Mouse (Mus musculus) heart, postnatal 10 days (tissue): ENCODE data around the gene Ephb4. TPM values are rescaled to one million over a fixed set of nuclear protein-coding genes. Genes with fewer than 3 reads are reported as not detected.

ENCODE experiments used
- DNase-seq, 2 experiments: peaks; one replicate each; pipeline ENCODE4 v3.0.0; 2021
- intact Hi-C: fragments of 180-260 bp; cut with DNase I; formaldehyde crosslinking; loops from one replicate; pipeline ENCODE4 v1.15.1; 2025
- total RNA-seq, 2 experiments: library from RNA; stranded (reverse); gene quantifications; 2 replicates each; pipeline ENCODE4 v1.2.3; 2021

Gene Ephb4
- total RNA-seq, 2 experiments from 2014 or later: 103 to 111 TPM

DNA sequence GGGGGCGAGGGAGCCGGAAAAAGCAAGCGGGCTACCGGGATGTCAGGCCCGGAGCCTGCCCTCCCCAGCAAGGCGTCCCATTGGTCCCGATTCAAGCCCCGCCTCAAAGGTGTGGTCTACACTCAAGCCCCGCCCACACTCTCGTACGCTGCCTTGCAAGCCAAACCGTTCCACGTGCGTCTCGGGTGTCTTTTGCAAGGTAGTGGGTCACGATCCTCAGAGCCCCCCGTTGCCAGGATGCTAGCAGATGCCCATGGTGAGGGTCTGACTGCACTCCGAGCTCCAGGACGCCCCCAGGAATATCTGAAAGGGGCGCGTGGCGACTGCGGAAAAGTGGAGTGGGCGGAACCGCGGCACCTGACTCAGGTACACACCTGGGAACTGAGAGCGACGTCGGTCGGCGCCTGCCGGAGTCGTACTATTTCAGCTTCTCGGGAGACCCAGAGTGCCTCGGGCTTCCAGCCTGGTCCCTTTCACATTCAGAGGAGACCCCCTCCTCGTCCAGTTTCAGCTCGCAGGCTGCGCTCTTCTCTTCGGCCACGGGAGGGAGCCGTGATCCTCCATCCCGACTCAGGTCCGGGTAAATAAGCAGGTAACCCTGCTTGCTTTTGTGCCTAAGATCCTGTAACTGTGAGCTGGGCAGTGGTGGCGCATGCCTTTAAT, 16.3 kb upstream of the Ephb4 start, which contains the start of gene Slc12a9:
TSS of gene Slc12a9 (minus strand) at position 86 of the 663 bp plus-strand sequence.
- intact Hi-C loops: loop anchor here (2.0 to 5.0 kb wide), 2 partner anchors 43 to 169 kb away; partner anchors contain the start of gene Pop7
- DNase-seq: peak; percentile 93 to 97

DNA sequence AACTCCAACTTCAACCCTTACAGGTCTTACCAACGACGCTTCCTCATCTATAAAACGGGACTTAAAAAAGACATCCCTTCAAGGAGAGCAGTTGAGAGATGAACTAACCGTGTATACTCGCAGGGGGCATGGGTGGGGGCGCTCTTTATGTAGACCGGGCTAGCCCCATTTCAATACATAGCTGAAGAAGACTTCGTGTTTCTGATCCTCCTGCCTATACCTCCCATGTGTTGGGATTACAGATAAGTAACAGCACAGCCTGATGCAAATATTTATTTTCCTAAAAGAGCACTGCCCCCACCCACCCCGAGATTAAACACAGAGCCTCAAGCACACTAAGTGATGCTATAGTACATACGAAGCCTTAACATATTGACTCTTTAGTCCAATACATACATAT, 15.6 kb upstream of the Ephb4 start:
- DNase-seq: no peak
- intact Hi-C loops: loop anchor here (2.0 to 5.0 kb wide), 2 partner anchors 42 to 168 kb away; partner anchors contain the start of gene Pop7

DNA sequence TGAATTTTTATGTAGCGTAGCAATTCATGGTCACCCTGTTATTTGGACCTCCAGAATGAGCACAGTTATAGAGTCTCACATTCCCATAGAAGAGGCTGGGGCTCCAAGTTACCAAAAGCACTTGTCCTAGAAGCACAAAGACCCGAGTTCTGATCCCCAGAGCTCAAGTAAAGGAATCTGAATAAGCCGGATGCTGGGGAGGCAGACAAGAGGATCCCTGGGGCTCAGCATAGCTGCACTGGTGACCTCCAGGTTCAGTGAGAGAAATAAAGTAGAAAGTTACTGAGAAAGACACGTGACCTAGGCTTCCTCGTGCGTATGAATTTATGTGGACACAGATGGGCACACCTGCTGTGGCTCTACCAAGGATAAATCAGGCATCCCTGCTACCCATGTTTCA, 14.8 kb upstream of the Ephb4 start:
- intact Hi-C loops: loop anchor here (2.0 to 5.0 kb wide), 2 partner anchors 42 to 197 kb away; partner anchors contain the start of genes Epo and Gnb2
- no peak for DNase-seq

DNA sequence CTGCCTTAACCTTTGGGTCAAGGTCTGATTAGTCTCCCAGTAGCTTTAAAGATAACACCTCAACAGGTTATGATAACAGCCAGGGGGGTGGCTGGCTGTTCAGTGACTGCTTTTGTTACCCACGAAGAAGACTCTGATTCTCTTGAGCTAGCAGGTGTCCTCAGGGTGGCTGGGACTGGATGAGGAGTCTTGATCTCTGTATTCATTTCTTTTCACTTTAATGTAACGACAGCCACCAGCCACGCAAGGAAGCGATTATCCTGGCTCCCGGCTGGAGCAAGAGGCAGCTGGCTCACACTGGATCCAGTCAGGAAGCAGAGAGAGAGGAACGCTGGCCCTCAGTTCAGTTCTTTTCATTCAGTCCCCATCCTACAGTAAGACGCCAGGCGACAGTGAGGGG, 12.7 kb upstream of the Ephb4 start:
- no peak for DNase-seq
- intact Hi-C loops: loop anchor here (5.0 kb wide), 1 partner anchor 195 kb away; the partner anchor contains the start of genes Epo and Gnb2

DNA sequence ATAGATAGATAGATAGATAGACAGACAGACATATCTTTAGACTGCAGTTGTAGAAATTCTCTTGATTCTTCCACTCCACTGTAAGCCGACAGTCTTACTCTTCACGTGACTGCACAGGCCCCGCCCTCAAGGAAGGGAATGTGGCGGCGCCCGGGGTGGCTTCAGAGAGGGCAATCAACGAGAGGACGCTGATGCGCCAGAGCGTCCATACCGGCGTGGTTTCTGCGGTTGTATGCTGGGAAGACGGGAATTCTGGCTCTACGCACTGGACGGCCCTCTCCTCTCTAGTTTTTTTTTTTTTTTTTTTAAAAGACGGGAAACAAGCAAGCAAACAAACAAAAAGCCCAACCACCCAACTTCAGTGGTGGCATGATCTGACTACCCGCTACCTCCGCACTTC, 11.7 kb upstream of the Ephb4 start:
- intact Hi-C loops: loop anchor here (2.0 to 5.0 kb wide), 2 partner anchors 15 to 194 kb away; partner anchors contain the start of genes Epo and Gnb2
- DNase-seq: peak; percentile 92 to 93

DNA sequence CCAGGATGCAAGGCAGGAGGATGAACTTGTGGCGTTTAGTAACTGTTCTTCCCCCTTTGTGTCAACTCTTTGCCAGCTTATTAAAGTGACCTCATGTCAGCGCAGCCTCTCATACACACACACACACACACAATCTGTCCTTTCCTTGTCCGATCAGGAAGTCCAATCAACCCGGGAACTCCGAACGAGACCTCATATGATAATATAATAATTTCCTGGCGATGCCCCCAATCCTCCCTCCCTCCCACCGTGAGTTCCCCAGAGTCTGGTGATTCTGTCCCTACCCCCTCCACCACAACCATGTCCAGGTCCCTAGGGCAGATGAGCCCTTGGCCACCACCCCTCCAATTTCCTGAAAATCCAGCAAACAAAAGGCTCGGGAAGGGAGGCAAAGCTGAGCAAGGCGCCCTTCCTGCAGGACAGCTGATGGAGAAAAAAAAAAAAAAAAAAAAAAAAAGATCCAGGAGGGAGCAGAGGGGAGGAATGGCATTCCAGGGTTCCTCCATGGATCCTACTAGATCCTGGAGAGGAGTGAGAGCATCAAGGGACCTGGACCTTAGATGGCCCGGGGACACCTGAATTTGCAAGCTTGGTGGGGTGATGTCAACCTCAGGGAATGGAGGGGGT, 11.1 kb upstream of the Ephb4 start:
- intact Hi-C loops: loop anchor here (1.0 to 5.0 kb wide), 3 partner anchors 10 to 194 kb away; partner anchors contain the start of genes Epo and Gnb2
- peak; percentile 78 to 83 for DNase-seq

DNA sequence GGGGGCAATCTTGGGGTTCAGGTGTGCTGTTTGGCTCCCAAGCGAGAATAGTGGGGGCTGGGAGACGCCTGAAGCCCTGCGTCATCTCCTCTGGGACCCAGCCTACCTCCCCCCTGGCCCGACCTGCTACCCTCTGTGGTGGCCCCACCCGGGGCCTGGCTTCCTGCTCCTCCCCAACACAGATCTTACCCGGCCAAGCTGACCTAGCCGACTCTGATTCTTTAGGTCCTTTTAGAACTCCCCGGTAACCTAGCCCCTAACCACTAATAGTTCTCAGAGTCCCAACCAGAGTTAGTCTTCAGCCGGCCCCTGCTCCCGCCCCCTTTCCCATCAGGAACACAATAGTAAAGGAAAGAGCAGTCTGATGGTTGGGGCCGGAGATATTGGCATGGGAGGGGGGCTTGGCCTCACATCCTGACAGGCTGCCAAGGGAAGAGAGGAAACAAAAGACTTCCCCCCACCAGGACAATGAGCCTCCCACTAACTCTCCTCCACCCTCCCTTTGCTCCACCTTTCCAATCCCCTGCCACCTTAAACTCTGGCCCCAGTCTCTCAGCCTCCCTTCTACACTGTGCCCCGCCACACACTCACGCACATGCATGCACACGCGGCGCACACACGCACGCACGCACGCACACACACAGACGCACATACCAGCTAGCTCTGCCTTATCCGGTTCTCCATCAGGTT, 10.5 kb upstream of the Ephb4 start:
- peak; percentile 68 to 75 for DNase-seq
- intact Hi-C loops: loop anchor here (1.0 to 5.0 kb wide), 3 partner anchors 9 to 193 kb away; partner anchors contain the start of genes Epo and Gnb2

DNA sequence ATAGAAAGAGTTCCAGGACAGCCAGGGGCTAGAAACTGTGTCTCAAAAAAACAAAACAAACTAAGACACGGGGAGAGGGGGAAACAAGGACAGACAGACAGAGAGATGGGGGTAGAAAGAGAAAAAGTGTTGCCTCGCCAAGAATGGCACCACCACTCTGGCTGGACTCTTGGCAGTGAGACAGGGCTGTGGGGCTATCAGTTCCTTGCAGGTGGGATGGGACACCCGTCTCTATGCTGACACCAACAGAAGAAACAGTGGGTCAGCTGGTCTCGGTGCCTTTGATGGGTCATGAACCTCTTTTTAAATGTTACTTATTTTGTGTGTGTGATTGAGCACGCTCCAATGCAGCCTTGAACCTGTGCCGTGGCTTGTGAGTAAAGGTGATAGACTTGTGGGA, 9.7 kb upstream of the Ephb4 start:
- intact Hi-C loops: no loop called here
- DNase-seq: no peak

DNA sequence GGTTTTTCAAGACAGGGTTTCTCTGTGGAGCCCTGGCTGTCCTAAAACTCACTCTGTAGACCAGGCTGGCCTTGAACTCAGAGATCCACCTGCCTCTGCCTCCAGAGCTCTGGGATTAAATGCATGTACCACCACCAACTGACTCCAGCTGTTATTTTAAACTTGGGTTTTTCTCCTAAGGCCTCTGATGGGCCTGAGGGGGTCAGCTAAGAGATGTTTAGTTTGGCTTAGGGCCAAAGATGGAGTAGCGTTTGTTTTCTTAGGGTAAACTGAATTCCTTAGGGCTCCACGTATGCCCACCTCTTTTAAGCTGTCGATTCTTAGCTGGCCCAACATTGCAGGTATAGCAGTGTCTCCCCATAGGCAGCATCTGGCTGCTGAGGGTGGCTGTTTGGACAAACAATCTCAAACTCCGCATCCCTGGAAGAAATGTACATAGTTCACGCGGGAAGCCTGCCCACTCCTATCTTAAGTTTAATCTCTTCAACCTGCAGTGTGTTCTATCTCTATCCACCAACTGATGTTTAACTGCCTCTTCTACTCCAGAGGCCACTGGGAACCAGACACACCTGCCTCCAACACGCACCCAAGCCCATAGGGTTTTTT, 7.4 kb upstream of the Ephb4 start:
- DNase-seq: no peak

DNA sequence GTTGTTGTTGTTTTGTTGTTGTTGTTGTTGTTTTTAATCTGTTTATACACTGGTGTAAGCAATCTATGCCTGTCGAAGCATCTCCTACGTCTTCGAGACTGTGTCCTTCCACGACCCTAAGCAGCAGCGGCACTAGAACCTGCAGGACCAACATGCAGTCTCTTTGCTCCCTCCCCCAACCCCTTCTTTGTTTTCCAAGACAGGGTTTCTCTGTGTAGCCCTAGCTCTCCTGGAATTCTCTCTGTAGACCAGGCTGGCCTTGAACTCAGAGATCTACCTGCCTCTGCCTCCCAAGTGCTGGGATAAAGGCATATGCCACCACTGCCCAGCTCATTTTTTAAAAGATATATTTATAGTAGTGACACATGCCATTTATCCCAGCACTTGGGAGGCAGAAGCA, 6.5 kb upstream of the Ephb4 start:
- DNase-seq: no peak
- intact Hi-C loops: no loop called here

More for the DNA sequence above, 7.4 kb upstream of the Ephb4 start:
- intact Hi-C loops: no loop called here

DNA sequence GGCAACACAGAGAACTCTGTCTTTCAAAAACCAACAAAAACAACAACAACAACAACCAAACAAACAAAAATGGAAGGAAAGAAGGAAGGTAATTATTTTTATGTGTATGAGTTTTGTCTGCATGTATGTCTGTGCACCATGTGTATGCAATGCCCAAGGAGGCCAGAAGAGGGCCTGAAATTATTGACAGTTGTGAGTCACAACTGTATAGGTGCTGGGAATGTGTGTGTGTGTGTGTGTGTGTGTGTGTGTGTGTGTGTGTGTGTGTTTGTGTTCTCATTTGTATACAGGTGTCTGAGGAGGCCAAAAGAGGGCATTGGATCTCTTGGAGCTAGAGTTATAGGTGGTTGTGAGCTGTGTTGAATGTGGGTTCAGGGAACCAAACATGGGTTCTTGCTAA, 6.0 kb upstream of the Ephb4 start:
- DNase-seq: no peak
- intact Hi-C loops: no loop called here

DNA sequence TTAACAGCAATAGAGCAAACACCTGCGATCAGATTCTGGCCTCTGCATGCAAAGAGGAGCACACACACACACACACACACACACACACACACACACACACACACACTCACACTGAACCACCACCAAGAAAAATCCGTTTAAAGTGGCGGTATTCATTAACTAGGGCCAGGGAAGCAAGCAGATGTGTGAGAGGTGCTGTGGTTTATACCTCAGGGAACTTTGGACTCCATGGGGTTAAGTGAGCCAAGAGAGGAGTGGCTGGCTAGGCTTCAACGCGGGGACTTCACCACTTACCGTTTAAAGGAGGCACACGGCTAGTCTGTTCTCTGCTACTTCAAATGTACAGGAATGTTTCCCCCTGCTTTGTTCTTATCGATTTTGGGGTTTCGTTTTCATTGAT, 4.1 kb upstream of the Ephb4 start:
- peak in 1 of 2 experiments; percentile 51 for DNase-seq
- intact Hi-C loops: no loop called here

DNA sequence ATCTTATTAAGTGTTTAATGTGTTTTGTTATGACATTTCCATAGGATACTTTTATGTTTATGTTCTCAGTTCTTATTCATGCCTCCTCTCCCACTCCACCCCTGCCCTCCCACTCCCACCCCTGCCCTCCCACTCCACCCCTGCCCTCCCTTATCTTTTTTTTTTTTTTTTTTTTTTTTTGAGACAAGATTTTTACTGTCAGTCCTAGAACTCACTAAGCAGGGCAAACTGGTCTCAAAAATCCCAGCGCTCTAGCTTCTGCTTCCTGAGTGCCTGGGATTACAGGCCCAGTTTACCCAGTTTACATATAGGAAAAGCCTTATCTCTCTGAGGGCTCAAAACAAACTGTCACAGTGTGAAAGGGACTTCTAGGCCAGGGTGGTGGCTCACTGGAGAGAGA, 3.5 kb upstream of the Ephb4 start:
- intact Hi-C loops: no loop called here
- DNase-seq: no peak

DNA sequence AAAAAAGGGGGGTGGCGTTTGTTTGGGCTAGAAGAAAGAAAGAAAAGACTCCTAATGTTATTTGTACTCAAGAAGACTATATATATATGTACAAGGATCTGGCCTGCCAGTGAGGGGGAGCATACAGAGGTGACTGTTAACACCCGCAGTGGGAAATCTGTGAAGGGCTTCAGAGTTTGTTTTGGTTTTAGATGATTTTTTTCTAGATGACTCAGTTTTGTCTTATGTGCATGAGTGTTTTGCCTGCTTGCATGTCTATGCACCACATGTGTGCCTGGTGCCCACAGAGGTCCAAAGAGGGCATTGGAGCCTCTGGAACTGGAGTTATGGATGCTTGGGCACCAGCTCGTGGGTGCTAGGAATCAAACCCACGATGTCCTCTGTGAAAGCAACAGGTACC, 2.9 kb upstream of the Ephb4 start:
- intact Hi-C loops: no loop called here
- DNase-seq: no peak

DNA sequence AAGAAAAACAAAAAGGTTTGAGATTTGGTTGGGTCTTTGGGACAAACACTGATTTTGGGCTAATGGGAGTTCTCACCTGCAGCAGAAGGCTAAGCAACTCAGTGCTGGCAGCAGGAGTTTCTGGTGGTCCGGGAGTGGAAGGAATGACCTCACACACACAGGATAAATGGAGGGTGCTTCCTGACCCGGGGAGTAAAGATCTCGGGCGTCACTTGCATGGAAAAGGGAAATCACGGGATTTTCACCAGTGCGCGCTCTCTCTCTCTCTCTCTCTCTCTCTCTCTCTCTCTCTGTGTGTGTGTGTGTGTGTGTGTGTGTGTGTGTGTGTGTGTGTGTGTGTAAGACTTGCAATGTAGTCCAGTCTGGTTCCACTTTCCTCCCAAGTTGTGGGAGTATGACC, 2.1 kb upstream of the Ephb4 start:
- DNase-seq: peak; percentile 34 to 42
- intact Hi-C loops: loop anchor here (1.0 kb wide), 1 partner anchor 9 kb away; no protein-coding TSS in a partner anchor

DNA sequence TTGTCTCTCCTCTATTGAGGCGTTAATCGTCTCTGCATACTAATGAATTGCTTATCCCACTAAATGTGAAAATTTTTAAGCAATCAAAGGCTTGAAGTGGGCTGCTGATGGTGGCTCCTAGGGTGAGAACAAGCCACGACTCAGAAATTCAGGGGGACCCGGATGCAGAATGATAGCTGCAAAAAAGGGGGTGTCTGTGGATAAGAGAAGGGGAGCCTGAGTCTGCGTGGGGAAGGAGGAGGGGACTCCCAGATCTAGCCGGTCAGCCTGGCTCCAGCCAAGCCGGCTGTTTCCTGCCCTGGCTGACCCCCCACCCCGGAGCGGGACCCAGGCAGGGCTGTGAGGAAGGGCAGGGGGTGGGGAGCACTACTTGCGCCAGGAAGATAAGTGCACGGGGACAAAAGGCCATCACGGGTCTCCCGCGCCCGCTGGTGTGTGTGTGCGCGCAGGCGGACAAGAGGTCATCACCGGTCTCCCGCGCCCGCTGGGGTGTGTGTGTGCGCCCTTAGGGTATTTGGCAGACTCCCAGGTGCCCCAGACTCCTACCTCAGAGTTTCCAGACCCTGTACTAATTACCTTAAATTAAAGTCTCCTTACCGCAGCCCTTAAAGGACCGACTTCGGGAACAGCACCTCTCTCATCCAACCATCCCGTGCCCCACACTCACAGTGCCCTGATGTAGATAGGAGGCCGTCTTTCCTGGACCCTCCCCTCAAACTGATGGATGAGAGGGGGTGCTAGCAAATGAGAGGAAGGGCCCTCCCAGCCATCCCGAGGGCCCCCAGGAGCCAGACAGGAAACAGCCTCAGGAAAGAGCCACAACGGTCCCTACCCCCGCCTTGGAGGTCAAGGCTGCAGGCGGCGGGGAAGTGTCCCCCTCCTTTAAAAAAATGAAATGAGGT, 1.2 kb upstream of the Ephb4 start:
- intact Hi-C loops: loop anchor here (1.0 kb wide), 1 partner anchor 9 kb away; no protein-coding TSS in a partner anchor

DNA sequence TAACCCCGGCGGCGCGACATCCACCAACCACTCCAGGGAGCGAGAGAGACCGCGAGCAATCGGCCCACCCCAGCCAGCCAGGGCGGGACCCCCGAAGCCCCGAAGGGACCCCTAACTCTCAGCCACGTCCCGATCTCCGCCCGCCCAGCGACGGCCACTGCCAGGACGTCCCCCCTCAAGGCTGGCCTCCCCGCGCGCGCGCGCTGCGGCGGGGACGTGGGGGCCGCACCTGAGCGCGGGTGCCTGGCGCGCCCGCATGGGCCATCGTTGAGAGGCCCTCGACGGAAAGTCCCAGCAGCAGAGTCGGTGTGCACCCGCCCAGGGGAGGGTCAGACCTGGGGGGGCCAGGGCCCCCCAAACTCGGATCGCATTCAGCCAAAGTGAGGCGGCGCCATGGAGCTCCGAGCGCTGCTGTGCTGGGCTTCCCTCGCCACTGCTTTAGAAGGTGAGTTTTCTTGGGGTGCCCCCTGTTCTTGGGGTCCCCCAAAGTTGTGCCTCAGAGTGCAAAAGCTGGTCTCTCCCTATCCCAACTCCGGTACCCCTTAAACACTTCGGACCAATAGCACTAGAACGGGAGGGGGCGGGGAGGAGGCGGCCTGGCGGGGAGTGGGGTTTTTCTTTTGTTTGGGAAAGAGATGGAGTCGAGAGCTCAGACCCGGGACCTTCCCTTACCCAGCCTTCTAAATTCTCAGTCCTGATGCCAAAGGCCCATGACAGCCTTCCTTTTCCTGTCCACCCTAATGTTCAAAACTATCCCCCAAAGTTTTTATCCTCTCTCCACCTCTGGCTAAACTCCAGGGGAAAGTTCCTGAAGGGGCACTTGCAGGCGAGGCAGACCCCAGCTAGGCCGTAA, 522 bp downstream of the Ephb4 start:
- intact Hi-C loops: no loop called here
- DNase-seq: peak in 1 of 2 experiments; percentile 34

More for the DNA sequence above, 1.2 kb upstream of the Ephb4 start:
- peak; percentile 88 to 89 for DNase-seq

DNA sequence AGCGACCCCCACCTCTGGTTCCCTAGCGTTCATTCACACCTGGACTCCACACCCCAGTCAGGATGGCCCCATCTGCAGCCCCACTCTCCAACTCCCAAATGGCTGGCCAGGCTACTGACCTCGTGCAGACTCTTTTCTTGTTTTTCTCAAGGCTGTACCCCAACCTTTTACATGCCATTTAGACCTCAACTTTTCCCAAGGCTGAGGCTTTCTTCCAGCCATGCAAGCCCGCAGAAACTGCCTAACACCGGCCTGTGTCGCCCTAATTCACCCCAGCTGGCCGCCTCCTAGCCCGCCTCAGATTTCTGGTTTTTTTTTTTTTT, 1.1 kb downstream of the Ephb4 start:
- intact Hi-C loops: no loop called here

DNA sequence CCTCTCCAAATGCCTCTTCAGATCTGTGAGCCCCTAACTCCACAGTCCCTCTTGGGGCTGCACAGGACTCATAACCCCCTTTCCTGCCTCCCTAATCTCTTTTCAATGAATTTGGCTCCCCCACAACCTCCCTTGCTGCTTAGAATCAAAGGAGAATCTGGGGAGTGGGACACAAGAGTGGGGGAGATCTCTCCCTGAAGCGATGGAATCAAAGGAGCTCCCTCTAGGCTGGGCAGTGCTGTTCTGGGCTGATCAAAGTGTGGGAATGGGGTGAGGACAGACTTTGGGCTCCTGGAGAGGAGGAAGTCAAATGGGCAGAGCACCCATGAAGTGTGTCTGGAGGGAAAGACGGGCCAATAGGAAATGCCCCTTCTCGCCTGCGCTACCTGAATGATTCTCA, 1.5 kb downstream of the Ephb4 start:
- DNase-seq: peak in 1 of 2 experiments; percentile 28
- intact Hi-C loops: no loop called here

More for the DNA sequence above, 1.1 kb downstream of the Ephb4 start:
- peak in 1 of 2 experiments; percentile 28 for DNase-seq
